Mouse (Mus musculus) liver, embryonic 12.5 days (tissue): Measurements from ENCODE around the gene Gm44579. TPM values are rescaled to one million over a fixed set of nuclear protein-coding genes. Genes with fewer than 3 reads are reported as not detected.

Experiments used
- ATAC-seq: fragments of 200-750 bp; cut with Nextera tagmentation; 2 replicates; pipeline ENCODE4 v1.8.0; 2017; ENCODE audit warnings: moderate number of reproducible peaks, mild to moderate bottlenecking, moderate library complexity
- H3K27ac ChIP-seq: fragments of 300-500 bp; sonication (generic); 2 replicates; pipeline ENCODE4 v1.5.1; 2016; ENCODE audit warnings: mild to moderate bottlenecking
- H3K27me3 ChIP-seq: fragments of 300-500 bp; sonication (generic); replicated peaks from 2 replicates; pipeline ENCODE4 v1.6.1; 2016; ENCODE audit warnings: mild to moderate bottlenecking, moderate library complexity
- H3K36me3 ChIP-seq: fragments of 300-500 bp; sonication (generic); 2 replicates; pipeline ENCODE4 v1.6.1; 2016; ENCODE audit warnings: mild to moderate bottlenecking, moderate library complexity
- H3K4me1 ChIP-seq: fragments of 300-500 bp; sonication (generic); 2 replicates; pipeline ENCODE4 v1.6.1; 2016
- H3K4me2 ChIP-seq: fragments of 300-500 bp; sonication (generic); 2 replicates; pipeline ENCODE4 v1.6.1; 2016; ENCODE audit warnings: mild to moderate bottlenecking, moderate library complexity
- H3K4me3 ChIP-seq: fragments of 300-500 bp; sonication (generic); 2 replicates; pipeline ENCODE4 v1.5.1; 2016; ENCODE audit warnings: mild to moderate bottlenecking, moderate library complexity
- H3K9ac ChIP-seq: fragments of 300-500 bp; sonication (generic); 2 replicates; pipeline ENCODE4 v1.6.1; 2016; ENCODE audit warnings: mild to moderate bottlenecking, moderate library complexity
- H3K9me3 ChIP-seq: fragments of 300-500 bp; sonication (generic); replicated peaks from 2 replicates; pipeline ENCODE4 v1.6.1; 2016; ENCODE audit warnings: mild to moderate bottlenecking, moderate library complexity
- WGBS: fragments of 180-500 bp; shearing (Covaris S2); methylation state at CpG from one replicate; pipeline ENCODE4 v1.1.7; 2016; ENCODE audit not compliant: insufficient replicate concordance; 5-methylcytosine and 5-hydroxymethylcytosine counted together
- polyA plus RNA-seq: library from polyadenylated mRNA; unstranded; fragments of >200 nt; fragmentation: Nextera tagmentation; extraction: Ambion mirVana; gene quantifications from 2 replicates; pipeline ENCODE4 v1.2.1, GENCODE M21; 2016

Gene Gm44579
- polyA plus RNA-seq, 1 experiment from 2014 or later = not detected

- Histone ChIP-seq H3K9ac (no peak within 1 kb of the TSS), H3K9me3 (no peaks in the 10 kb centered on the region), H3K4me3 (peak within 1 kb of the TSS; percentile 18), H3K4me1 (peaks cover 7% of the 10 kb centered on the region), H3K27ac (no peak within 1 kb of the TSS), H3K27me3 (peaks cover 89% of the 10 kb centered on the region), H3K36me3 (no peaks in the 10 kb centered on the region), H3K4me2 (peak within 1 kb of the TSS; percentile 46)
- WGBS = 7% methylated on average over 16 of the region's 18 CpGs
- no peak for ATAC-seq
Measured at GRCm38 (mm10) chr15:98166963-98167644, 53.7 kb downstream of the Gm44579 start, which contains the start of gene Ccdc184. Ccdc184 (plus strand) TSS chr15:98167158.

GRCm38 (mm10) chr15:98165525-98165924 is 55.3 kb downstream of the Gm44579 start, which contains the start of gene Asb8:
Asb8 (minus strand) TSS chr15:98165625.
- H3K27ac ChIP-seq = no peak within 1 kb of the TSS
- peaks cover 13% of the 10 kb centered on the region for H3K4me1 ChIP-seq
- H3K9ac ChIP-seq = no peak within 1 kb of the TSS
- no peak within 1 kb of the TSS for H3K4me2 ChIP-seq
- no peak within 1 kb of the TSS for H3K4me3 ChIP-seq
- no peaks in the 10 kb centered on the region for H3K9me3 ChIP-seq
- WGBS = 60% methylated on average over 5 of the region's 5 CpGs
- peaks cover 83% of the 10 kb centered on the region for H3K27me3 ChIP-seq
- H3K36me3 ChIP-seq = no peaks in the 10 kb centered on the region
- no peak for ATAC-seq

- Histone ChIP-seq H3K9me3 (no peaks in the 10 kb centered on the region), H3K4me2 (no peak overlapping the region), H3K27me3 (peaks cover 54% of the 10 kb centered on the region), H3K36me3 (no peaks in the 10 kb centered on the region), H3K27ac (no peak overlapping the region), H3K4me3 (no peak overlapping the region), H3K4me1 (peaks cover 9% of the 10 kb centered on the region), H3K9ac (no peak overlapping the region)
- WGBS = 45% methylated on average over 4 of the region's 4 CpGs
- ATAC-seq = no peak
Measured at GRCm38 (mm10) chr15:98162561-98162960, 58.2 kb downstream of the Gm44579 start.

- Histone ChIP-seq H3K9me3 (no peaks in the 10 kb centered on the region), H3K9ac (no peak overlapping the region), H3K4me2 (no peak overlapping the region), H3K27ac (no peak overlapping the region), H3K36me3 (no peaks in the 10 kb centered on the region), H3K27me3 (peaks cover 41% of the 10 kb centered on the region), H3K4me3 (no peak overlapping the region), H3K4me1 (peaks cover 6% of the 10 kb centered on the region; the same call in 1 of the 2 replicates)
- ATAC-seq = no peak
- WGBS = 53% methylated on average over 19 of the region's 19 CpGs
Measured at GRCm38 (mm10) chr15:98161026-98161805, 59.6 kb downstream of the Gm44579 start.

GRCm38 (mm10) chr15:98157253-98157652 is 63.5 kb downstream of the Gm44579 start:
- Histone ChIP-seq H3K36me3 (no peaks in the 10 kb centered on the region), H3K4me3 (no peak overlapping the region), H3K9ac (no peak overlapping the region), H3K27ac (no peak overlapping the region), H3K27me3 (peaks cover 11% of the 10 kb centered on the region; the same call in 1 of the 2 replicates), H3K9me3 (no peaks in the 10 kb centered on the region), H3K4me1 (peaks cover 6% of the 10 kb centered on the region; the same call in 1 of the 2 replicates), H3K4me2 (no peak overlapping the region)
- 35% methylated on average over 1 of the region's 1 CpGs for WGBS
- ATAC-seq = no peak

GRCm38 (mm10) chr15:98155944-98156343 is 64.8 kb downstream of the Gm44579 start:
- peaks cover 4% of the 10 kb centered on the region; the same call in 1 of the 2 replicates for H3K4me1 ChIP-seq
- no peak overlapping the region for H3K4me2 ChIP-seq
- ATAC-seq = no peak
- H3K9me3 ChIP-seq = no peaks in the 10 kb centered on the region
- H3K9ac ChIP-seq = no peak overlapping the region
- H3K27me3 ChIP-seq = peaks cover 12% of the 10 kb centered on the region
- no peak overlapping the region for H3K27ac ChIP-seq
- WGBS = 69% methylated on average over 4 of the region's 4 CpGs
- no peak overlapping the region for H3K4me3 ChIP-seq
- no peaks in the 10 kb centered on the region for H3K36me3 ChIP-seq

GRCm38 (mm10) chr15:98155272-98155671 is 65.5 kb downstream of the Gm44579 start:
- no peaks in the 10 kb centered on the region for H3K36me3 ChIP-seq
- no peak overlapping the region for H3K4me2 ChIP-seq
- 83% methylated on average over 5 of the region's 5 CpGs for WGBS
- no peak overlapping the region for H3K27ac ChIP-seq
- H3K9me3 ChIP-seq = no peaks in the 10 kb centered on the region
- no peak overlapping the region for H3K4me3 ChIP-seq
- H3K4me1 ChIP-seq = no peaks in the 10 kb centered on the region
- peaks cover 13% of the 10 kb centered on the region for H3K27me3 ChIP-seq
- no peak for ATAC-seq
- no peak overlapping the region for H3K9ac ChIP-seq

- peaks cover 13% of the 10 kb centered on the region for H3K27me3 ChIP-seq
- no peaks in the 10 kb centered on the region for H3K9me3 ChIP-seq
- H3K4me2 ChIP-seq = no peak overlapping the region
- H3K27ac ChIP-seq = no peak overlapping the region
- H3K4me3 ChIP-seq = no peak overlapping the region
- WGBS = 60% methylated on average over 3 of the region's 3 CpGs
- H3K9ac ChIP-seq = no peak overlapping the region
- ATAC-seq = no peak
- no peaks in the 10 kb centered on the region for H3K4me1 ChIP-seq
- H3K36me3 ChIP-seq = no peaks in the 10 kb centered on the region
Measured at GRCm38 (mm10) chr15:98154631-98155030, 66.1 kb downstream of the Gm44579 start.

- no peak overlapping the region for H3K27ac ChIP-seq
- no peaks in the 10 kb centered on the region for H3K4me1 ChIP-seq
- ATAC-seq = no peak
Measured at GRCm38 (mm10) chr15:98154146-98154545, 66.6 kb downstream of the Gm44579 start.

GRCm38 (mm10) chr15:98153625-98154024 is 67.2 kb downstream of the Gm44579 start:
- H3K27me3 ChIP-seq = peaks cover 13% of the 10 kb centered on the region
- ATAC-seq = no peak
- no peaks in the 10 kb centered on the region for H3K9me3 ChIP-seq
- no peaks in the 10 kb centered on the region for H3K36me3 ChIP-seq
- no peak overlapping the region for H3K27ac ChIP-seq
- no peak overlapping the region for H3K9ac ChIP-seq
- no peak overlapping the region for H3K4me3 ChIP-seq
- H3K4me1 ChIP-seq = no peaks in the 10 kb centered on the region
- no peak overlapping the region for H3K4me2 ChIP-seq
- 35% methylated on average over 3 of the region's 3 CpGs for WGBS

More at GRCm38 (mm10) chr15:98154146-98154545, 66.6 kb downstream of the Gm44579 start:
- H3K4me3 ChIP-seq = no peak overlapping the region
- H3K36me3 ChIP-seq = no peaks in the 10 kb centered on the region
- H3K4me2 ChIP-seq = no peak overlapping the region
- H3K27me3 ChIP-seq = peaks cover 13% of the 10 kb centered on the region
- no peak overlapping the region for H3K9ac ChIP-seq
- H3K9me3 ChIP-seq = no peaks in the 10 kb centered on the region
- 52% methylated on average over 4 of the region's 4 CpGs for WGBS

- H3K4me2 ChIP-seq = no peak overlapping the region
- no peak overlapping the region for H3K27ac ChIP-seq
- H3K4me3 ChIP-seq = no peak overlapping the region
- no peak overlapping the region for H3K9ac ChIP-seq
- WGBS = 78% methylated on average over 7 of the region's 7 CpGs
- ATAC-seq = no peak
- H3K27me3 ChIP-seq = peaks cover 13% of the 10 kb centered on the region
- no peaks in the 10 kb centered on the region for H3K36me3 ChIP-seq
- H3K4me1 ChIP-seq = no peaks in the 10 kb centered on the region
- H3K9me3 ChIP-seq = no peaks in the 10 kb centered on the region
Measured at GRCm38 (mm10) chr15:98152916-98153315, 67.9 kb downstream of the Gm44579 start.

- Histone ChIP-seq H3K36me3 (no peaks in the 10 kb centered on the region), H3K9ac (no peak overlapping the region), H3K9me3 (no peaks in the 10 kb centered on the region), H3K4me2 (no peak overlapping the region), H3K27ac (no peak overlapping the region), H3K4me1 (peaks cover 14% of the 10 kb centered on the region), H3K4me3 (no peak overlapping the region), H3K27me3 (peaks cover 13% of the 10 kb centered on the region; the same call in 1 of the 2 replicates)
- WGBS = 58% methylated on average over 10 of the region's 10 CpGs
- ATAC-seq = no peak
Measured at GRCm38 (mm10) chr15:98149166-98149602, 71.6 kb downstream of the Gm44579 start.
